Mouse (Mus musculus): ENCODE data around the gene Parva.

The Parva gene

DNA sequence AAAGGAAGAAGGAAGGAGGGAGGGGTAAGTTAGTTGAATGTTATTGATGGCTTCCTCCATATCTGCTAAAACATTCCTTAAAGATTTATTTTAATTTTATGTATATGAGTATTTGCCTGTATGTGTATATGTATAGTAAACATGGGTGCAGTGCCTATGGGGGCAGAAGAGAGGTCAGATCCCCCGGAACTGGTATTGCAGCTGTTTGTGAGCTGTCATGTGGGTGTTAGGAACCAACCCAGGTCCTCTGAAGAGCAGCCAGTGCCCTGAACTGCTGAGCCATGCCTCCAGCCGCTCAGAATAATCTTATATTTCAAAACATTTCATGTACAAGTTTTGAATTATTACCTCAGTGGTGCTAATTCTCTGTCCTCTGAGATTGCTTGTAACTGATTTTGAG is 63.5 kb downstream of the Parva start:
- TF ChIP-seq CTCF (conservative IDR thresholded peaks at IDR 0.05; ENCODE audit: low read length), result no peak
- H3K4me1 ChIP-seq (replicated peaks; ENCODE audit: low read depth, low read length), result 0 out of 2 replicates have a peak, but pooled peaks cover 3% of the 10 kb centered on the region
- no peaks in the 10 kb centered on the region for H3K36me3 ChIP-seq (ENCODE audit: insufficient read depth, low read length)
- no peaks in the 10 kb centered on the region for H3K9me3 ChIP-seq (ENCODE audit: low read length)
- no peak overlapping the region for H3K4me3 ChIP-seq (replicated peaks; ENCODE audit: low read length)
- H3K27me3 ChIP-seq (ENCODE audit: insufficient read depth, low read length), result peaks cover 7% of the 10 kb centered on the region

DNA sequence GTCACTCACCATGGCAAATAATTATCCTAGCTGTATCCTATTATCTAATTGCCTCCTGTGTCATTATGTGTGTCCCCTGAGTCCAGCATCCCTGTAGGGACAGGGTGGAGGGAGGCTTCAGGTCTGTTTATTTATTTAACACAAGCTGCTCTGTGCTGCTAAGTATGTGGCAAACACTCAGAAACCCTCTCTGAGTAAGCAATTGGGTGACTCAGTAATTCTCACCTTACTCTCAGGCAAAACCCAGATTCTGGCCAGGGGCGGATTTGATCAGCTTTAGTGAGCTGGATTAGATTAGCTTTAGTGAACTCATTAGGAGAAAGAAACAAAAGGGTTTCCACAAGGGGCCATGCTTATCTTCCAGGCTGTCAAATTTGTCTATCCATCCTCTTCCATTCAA is 64.4 kb downstream of the Parva start:
- Histone ChIP-seq H3K27me3 (ENCODE audit: insufficient read depth, low read length) (peaks cover 7% of the 10 kb centered on the region), H3K4me3 (replicated peaks; ENCODE audit: low read length) (no peak overlapping the region), H3K4me1 (replicated peaks; ENCODE audit: low read depth, low read length) (0 out of 2 replicates have a peak, but pooled peaks cover 3% of the 10 kb centered on the region), H3K36me3 (ENCODE audit: insufficient read depth, low read length) (no peaks in the 10 kb centered on the region), H3K9me3 (ENCODE audit: low read length) (no peaks in the 10 kb centered on the region)
- no peak for TF ChIP-seq CTCF (conservative IDR thresholded peaks at IDR 0.05; ENCODE audit: low read length)
- no peak for TF ChIP-seq NANOG (IDR thresholded peaks at IDR 0.05; ENCODE audit: borderline replicate concordance, low read length)
- no peak for TF ChIP-seq POU5F1 (IDR thresholded peaks at IDR 0.05; ENCODE audit: borderline replicate concordance, low read length)

DNA sequence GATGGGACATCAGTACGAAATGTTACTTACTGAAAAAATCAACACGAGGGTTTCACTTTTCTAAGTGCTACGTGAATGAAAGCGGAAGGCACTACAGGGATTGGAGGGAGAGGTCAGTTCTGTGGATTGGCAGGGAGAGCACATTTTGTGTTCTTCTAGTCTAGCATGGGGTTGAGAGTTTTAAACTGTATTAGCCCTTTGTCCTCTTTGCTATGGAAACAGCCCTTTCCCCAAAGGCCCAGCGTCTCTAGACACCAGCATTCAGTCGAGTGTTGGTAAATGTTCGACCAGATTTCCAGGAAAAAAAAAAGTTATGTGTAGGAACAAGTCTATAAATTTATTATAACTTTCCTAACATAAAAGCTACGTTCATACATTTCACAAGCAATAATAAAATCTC is 68.6 kb downstream of the Parva start:
- no peak overlapping the region for H3K4me3 ChIP-seq (replicated peaks; ENCODE audit: low read length)
- TF ChIP-seq CTCF (conservative IDR thresholded peaks at IDR 0.05; ENCODE audit: low read length), result no peak
- TF ChIP-seq NANOG (IDR thresholded peaks at IDR 0.05; ENCODE audit: borderline replicate concordance, low read length), result no peak
- no peak for TF ChIP-seq POU5F1 (IDR thresholded peaks at IDR 0.05; ENCODE audit: borderline replicate concordance, low read length)

DNA sequence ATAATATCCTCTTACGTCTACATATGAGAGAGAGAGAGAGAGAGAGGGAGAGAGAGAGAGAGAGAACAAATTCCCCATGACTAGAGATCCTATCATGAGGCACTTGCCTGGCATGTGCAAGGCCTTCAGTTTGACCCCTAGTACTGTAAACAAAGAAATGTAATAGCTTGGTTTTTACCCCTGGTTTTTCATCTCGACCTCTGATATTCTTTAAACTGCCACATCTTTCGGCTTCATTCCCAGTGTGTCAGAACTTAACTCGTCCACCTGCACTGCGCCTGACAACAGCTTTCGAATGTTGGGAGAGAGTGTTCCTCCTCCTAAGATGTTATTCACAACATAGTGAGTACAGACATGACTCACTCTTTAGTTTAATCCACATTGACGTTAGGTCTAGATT is 69.6 kb downstream of the Parva start:
- Histone ChIP-seq H3K9me3 (ENCODE audit: low read length) (no peaks in the 10 kb centered on the region), H3K4me1 (replicated peaks; ENCODE audit: low read depth, low read length) (peaks cover 14% of the 10 kb centered on the region), H3K27me3 (ENCODE audit: insufficient read depth, low read length) (peaks cover 15% of the 10 kb centered on the region), H3K4me3 (replicated peaks; ENCODE audit: low read length) (no peak overlapping the region), H3K36me3 (ENCODE audit: insufficient read depth, low read length) (no peaks in the 10 kb centered on the region)
- TF ChIP-seq POU5F1 (IDR thresholded peaks at IDR 0.05; ENCODE audit: borderline replicate concordance, low read length) (no peak), NANOG (IDR thresholded peaks at IDR 0.05; ENCODE audit: borderline replicate concordance, low read length) (no peak), CTCF (conservative IDR thresholded peaks at IDR 0.05; ENCODE audit: low read length) (no peak)

More for the DNA sequence above, 68.6 kb downstream of the Parva start:
- H3K36me3 ChIP-seq (ENCODE audit: insufficient read depth, low read length), result no peaks in the 10 kb centered on the region
- no peaks in the 10 kb centered on the region for H3K9me3 ChIP-seq (ENCODE audit: low read length)
- 0 out of 2 replicates have a peak, but pooled peaks cover 4% of the 10 kb centered on the region for H3K4me1 ChIP-seq (replicated peaks; ENCODE audit: low read depth, low read length)
- H3K27me3 ChIP-seq (ENCODE audit: insufficient read depth, low read length), result peaks cover 10% of the 10 kb centered on the region

GRCm38 (mm10) chr7:112498591-112499301 is 71.4 kb downstream of the Parva start:
- Histone ChIP-seq H3K36me3 (ENCODE audit: insufficient read depth, low read length) (no peaks in the 10 kb centered on the region), H3K9me3 (ENCODE audit: low read length) (no peaks in the 10 kb centered on the region), H3K4me3 (replicated peaks; ENCODE audit: low read length) (no peak overlapping the region), H3K27me3 (ENCODE audit: insufficient read depth, low read length) (peaks cover 15% of the 10 kb centered on the region), H3K4me1 (replicated peaks; ENCODE audit: low read depth, low read length) (peaks cover 32% of the 10 kb centered on the region)
- TF ChIP-seq CTCF (conservative IDR thresholded peaks at IDR 0.05; ENCODE audit: low read length), result no peak
- TF ChIP-seq NANOG (IDR thresholded peaks at IDR 0.05; ENCODE audit: borderline replicate concordance, low read length), result no peak
- no peak for TF ChIP-seq POU5F1 (IDR thresholded peaks at IDR 0.05; ENCODE audit: borderline replicate concordance, low read length)

GRCm38 (mm10) chr7:112499453-112500133 is 72.3 kb downstream of the Parva start:
- H3K4me3 ChIP-seq (replicated peaks; ENCODE audit: low read length), result no peak overlapping the region
- TF ChIP-seq POU5F1 (IDR thresholded peaks at IDR 0.05; ENCODE audit: borderline replicate concordance, low read length) (no peak), NANOG (IDR thresholded peaks at IDR 0.05; ENCODE audit: borderline replicate concordance, low read length) (no peak), CTCF (conservative IDR thresholded peaks at IDR 0.05; ENCODE audit: low read length) (no peak)
- H3K36me3 ChIP-seq (ENCODE audit: insufficient read depth, low read length), result no peaks in the 10 kb centered on the region
- H3K9me3 ChIP-seq (ENCODE audit: low read length), result no peaks in the 10 kb centered on the region
- peaks cover 36% of the 10 kb centered on the region for H3K4me1 ChIP-seq (replicated peaks; ENCODE audit: low read depth, low read length)
- H3K27me3 ChIP-seq (ENCODE audit: insufficient read depth, low read length), result peaks cover 14% of the 10 kb centered on the region

DNA sequence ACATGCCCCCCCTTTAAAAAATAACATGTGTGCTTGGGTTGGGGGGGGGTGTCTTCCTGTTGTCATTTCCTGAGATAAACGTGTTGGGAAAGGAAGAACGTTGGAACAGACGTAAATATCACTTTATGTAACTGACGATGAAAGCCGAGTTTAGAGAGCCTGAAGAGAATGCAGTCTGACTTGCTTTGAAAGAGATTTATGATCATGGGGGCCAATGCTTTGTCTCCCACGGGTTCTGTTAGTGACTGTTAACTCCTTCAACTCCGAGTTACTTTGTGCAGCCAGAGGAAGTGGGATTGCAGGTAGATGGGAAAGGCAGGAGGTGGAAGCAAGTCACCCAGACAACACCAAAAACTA is 72.8 kb downstream of the Parva start:
- peaks cover 8% of the 10 kb centered on the region for H3K27me3 ChIP-seq (ENCODE audit: insufficient read depth, low read length)
- no peaks in the 10 kb centered on the region for H3K9me3 ChIP-seq (ENCODE audit: low read length)
- H3K36me3 ChIP-seq (ENCODE audit: insufficient read depth, low read length), result no peaks in the 10 kb centered on the region
- H3K4me1 ChIP-seq (replicated peaks; ENCODE audit: low read depth, low read length), result peaks cover 35% of the 10 kb centered on the region
- H3K4me3 ChIP-seq (replicated peaks; ENCODE audit: low read length), result no peak overlapping the region
- no peak for TF ChIP-seq NANOG (IDR thresholded peaks at IDR 0.05; ENCODE audit: borderline replicate concordance, low read length)
- TF ChIP-seq POU5F1 (IDR thresholded peaks at IDR 0.05; ENCODE audit: borderline replicate concordance, low read length), result no peak
- TF ChIP-seq CTCF (conservative IDR thresholded peaks at IDR 0.05; ENCODE audit: low read length), result no peak

DNA sequence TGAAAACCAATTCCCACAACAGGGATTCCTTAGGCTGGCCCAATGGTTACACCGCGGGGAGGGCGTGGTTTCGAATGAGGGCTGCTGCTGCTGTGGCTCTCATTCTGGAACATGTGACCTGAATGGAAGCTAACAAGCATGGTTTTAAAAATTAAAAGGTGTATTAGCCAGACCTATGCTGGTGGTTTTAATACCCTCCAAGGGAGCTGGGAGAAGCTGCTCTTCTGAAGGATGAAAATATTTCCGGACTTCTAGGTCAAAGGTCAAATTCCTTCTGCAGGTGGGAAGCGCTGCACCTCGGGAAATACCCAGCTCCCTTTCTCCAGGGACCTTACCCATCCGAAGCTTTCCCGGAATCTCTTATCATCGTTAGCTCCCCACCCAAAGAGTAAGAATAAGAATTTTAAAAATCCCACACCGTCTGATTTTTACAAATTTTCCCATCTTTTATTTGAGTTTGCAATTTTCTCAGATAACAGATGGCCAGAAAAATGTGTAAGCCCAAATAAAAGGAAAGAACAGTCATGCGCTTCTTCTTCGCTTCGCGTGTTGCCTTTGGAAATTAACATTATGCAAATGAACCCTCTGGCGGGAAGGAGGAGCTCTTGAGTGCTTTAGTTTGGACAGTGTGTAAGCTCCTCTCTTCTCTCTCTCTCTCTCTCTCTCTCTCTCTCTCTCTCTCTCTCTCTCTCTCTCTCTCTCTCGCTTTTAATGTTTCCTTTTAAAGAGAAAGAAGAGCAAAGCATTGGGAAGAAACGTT is 74.9 kb downstream of the Parva start:
- Histone ChIP-seq H3K36me3 (ENCODE audit: insufficient read depth, low read length) (no peaks in the 10 kb centered on the region), H3K4me1 (replicated peaks; ENCODE audit: low read depth, low read length) (peaks cover 35% of the 10 kb centered on the region), H3K9me3 (ENCODE audit: low read length) (no peaks in the 10 kb centered on the region), H3K4me3 (replicated peaks; ENCODE audit: low read length) (peak overlapping the region; percentile 35), H3K27me3 (ENCODE audit: insufficient read depth, low read length) (peaks cover 10% of the 10 kb centered on the region)
- TF ChIP-seq CTCF (conservative IDR thresholded peaks at IDR 0.05; ENCODE audit: low read length), result no peak
- TF ChIP-seq NANOG (IDR thresholded peaks at IDR 0.05; ENCODE audit: borderline replicate concordance, low read length), result no peak
- TF ChIP-seq POU5F1 (IDR thresholded peaks at IDR 0.05; ENCODE audit: borderline replicate concordance, low read length), result no peak; the same call in 1 of the 2 replicates
